Mouse (Mus musculus): Measurements from ENCODE around the gene Fat3.
A peak's percentile ranks its signal among the peaks of the same experiment; 100 is the strongest.

Fat3 gene

DNA sequence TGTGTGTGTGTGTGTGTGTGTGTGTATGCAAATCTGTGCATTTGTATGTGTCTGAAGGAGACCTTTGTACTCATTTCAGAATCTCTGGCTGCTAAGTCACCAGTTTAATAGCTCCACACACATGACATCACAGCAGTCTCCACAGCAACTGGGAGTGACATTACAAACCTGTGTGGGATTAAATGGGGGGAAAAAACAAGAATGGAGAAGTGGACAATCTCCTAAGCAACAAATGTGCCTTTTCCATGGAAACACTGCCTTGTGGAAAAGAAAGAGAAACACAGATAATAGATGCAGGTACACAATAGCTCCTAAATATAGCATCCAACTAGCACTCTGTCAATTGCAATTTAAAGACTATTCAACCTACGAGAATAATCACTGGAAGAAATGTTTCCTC lies 353.4 kb downstream of the Fat3 start:
- DNase-seq (ENCODE audit: low read depth, low spot score): peak; percentile 17

DNA sequence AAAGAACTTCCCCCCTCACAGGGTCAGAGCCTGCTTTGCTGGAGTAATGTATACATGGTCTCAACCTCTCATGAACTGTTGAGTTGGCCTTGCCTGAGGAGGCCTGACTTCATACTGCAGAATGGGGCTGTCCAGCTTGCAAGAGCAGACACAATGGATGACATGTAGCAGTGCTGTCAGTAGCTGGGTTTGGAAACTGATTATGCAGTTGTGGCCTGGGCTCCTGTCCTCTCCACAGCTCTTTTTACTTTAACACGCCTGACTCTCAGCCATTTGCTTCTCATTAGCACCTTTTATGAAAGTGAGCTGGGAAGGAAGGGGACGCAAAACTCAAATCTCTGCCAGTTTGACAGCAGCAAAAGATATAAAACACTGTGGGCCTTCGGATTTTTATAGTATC lies 356.4 kb downstream of the Fat3 start:
- no peak for DNase-seq (ENCODE audit: low read depth, low spot score)

DNA sequence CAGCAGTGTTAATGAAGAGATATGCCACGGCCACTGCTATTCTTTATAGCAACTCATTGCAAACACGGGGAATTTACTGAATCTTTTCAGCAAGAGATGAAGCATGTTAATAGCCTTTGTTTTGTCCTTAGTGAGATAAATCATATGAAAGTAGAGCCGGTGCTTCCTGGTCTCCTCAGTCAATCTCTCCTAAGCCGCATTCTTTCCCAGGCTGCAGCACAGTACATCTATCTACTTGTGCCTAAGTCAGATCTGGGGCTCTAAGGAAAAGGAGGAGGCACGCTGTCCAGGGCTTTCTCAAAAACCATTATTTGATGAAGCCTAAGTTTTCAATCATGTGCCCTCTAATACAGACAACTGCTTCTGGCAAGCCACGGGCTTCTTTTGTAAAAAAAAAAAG lies 361.8 kb downstream of the Fat3 start:
- no peak for DNase-seq (ENCODE audit: low read depth, low spot score)

DNA sequence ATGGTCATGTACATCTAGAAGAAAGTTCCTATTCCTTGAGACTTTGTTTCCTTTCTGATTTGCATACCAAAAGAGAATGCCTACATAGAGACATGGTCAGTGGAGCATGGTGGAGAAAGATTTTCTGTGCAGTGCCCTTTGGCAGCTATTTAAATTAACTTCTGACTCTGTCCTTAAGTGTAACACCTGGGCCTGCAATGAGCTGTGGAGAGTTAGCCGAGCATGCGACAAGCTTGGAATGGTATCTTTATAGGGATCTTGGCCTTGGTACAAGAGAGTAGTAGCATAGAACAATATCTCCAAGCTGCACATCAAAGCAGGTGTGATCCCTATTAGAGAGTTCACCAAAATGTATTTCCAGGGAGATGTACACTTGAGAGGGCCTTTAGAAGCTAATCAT lies 368.0 kb downstream of the Fat3 start:
- no peak for DNase-seq (ENCODE audit: low read depth, low spot score)

DNA sequence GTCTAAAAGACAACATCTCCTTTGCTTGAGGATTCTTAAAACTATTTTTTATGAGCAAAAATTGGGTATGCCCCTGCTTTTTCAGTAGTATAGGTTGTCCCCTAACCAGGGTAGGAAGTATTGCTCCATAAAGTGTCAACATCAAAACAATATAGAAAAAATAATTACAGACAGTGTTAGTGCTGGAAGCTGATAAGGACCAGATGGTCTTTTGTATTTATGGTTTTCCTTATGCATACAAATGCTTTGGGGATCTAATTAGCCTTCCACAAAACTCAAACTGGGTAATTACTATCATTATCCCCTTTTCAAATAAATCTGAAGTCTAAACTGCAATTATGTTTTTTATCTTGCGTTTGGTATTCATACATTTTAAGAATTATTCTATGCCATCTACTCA lies 368.5 kb downstream of the Fat3 start:
- no peak for DNase-seq (ENCODE audit: low read depth, low spot score)

DNA sequence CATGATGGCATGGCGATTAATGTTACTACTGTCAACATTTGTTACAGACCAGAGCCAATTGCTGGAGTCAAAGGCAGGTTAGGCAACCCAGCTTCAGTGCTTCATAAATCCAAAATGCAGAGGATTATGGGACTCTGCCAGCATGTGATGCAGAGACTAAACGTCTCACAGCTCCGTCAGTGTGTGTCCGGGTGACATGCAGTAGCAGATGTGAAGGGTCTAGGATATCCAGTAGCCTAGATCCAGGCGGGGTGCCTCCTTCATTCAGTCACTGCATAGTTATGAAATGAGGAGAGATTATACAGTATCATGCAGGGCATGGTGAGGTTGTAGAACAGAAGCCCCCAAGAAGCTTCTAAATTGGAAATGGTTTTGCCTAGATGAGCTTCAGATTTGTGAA lies 379.3 kb downstream of the Fat3 start:
- no peak for DNase-seq (ENCODE audit: low read depth, low spot score)

DNA sequence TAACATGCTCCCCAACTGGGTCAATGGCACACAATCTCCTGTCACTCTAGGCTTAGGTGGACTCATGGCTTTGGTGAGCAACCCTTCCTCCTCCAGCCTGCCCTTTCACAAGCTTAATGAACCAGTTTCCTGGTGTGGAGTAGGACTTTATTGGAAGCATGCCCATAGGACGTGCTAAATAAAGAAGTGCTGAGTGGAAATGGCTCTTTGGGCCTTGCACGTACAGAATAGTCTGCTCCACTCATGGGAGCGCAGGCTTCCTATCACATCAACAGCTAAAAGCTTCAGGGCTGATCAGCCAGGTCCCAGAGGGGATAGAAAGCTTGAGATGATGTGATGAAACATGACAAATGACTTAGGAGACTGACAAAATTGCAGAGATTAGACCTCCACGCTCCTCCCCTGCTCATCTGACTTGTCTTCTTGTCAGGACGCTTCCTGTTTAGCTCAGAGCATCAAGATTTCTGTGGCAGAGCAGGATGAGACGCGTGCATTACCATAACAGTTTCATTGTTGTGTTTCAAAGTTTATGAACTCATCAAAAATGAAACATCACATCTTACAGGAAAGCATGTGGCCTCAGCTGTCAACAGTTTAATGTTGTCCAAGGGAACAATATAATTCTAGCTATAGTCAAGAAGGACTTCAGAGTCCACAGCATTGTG lies 386.1 kb downstream of the Fat3 start:
- DNase-seq (ENCODE audit: low read depth, low spot score): no peak

DNA sequence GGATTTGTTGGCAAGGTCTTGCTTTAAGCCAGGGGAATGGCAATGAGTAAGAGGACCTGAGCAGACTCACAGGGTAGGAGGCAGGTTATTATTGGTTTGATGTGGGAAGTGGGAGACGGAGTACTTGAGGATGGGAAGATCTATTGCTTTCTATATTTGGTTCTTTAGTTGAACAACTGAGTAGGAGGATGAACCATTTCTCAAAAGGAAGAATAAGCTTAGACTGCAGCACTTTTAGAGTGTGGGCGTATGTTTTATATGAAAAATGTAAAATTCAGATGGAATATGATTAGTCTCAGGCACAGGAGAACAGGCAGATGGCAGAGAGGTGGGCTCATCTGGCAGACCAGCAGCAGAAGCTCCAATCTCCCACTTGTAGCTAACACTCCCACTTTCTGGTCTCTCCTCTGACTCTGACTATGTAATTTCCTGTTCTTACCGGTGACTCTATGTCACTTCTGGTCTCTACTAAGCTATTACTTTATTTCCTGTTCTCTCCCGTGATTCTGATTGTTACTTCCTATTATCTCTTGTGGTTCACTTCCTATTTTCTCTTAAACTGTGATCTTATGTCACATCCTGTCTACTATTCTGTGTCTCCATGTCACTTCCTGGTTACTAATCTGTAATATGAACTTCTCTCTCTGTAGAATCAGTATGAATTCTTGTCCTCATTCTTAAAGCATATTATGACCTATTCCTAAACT lies 387.0 kb downstream of the Fat3 start:
- no peak for DNase-seq (ENCODE audit: low read depth, low spot score)

DNA sequence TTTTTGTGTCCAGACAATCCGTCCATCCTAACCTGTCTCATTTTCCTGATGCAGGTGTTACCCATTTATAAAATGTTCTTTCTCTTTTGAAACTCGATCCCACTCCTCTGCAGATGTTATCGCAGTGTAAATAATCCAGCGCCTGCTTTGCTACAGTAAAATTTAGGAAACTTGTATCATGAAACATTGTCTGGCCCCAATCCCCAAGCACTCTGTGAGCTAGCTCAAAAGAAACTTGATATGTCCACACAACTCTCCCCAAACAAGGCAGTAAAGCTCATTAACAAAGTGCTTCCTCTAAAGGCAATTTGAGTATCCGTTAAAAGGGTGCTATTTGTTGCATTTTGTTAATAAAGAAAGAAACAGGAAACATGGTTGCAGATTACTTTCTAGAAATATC lies 393.2 kb downstream of the Fat3 start:
- DNase-seq (ENCODE audit: low read depth, low spot score): peak; percentile 8

DNA sequence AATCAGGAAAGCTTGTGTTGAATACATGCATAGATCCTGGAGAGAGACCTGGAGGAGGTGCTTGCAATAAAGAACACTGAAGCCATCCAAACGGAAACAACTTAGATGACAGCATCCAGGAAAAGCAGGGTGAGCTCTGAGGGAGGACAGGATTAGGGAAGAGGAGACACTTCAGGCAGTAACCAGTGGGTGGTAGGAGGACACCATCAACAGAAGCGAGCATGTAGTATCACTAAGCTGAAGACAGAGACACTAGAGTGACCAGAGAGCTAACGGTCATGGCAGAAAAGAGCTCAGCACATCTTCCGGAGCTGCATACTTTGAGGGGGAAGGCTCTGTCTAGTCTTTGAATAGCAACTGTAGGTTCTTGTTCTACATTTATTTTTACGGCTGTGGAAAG lies 393.7 kb downstream of the Fat3 start:
- no peak for DNase-seq (ENCODE audit: low read depth, low spot score)

DNA sequence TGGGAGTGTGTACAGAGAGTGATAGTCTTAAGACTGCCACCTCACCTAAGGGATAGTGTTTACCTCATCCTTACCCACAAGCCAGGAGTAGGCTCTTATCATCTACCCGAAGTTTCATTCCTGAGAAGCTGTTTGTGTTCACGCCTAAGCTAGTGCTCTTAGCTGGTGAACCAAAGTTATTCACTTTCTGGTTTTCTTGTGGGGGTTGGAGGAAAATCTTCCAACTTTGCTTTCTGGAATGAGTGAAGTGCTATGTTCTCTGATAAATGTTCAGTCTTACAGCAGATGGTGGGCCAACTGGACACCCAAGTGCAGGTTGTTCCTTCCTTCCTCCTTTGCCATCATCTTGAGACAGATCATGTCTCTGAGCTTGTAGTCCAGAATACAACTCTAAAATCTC lies 402.5 kb downstream of the Fat3 start:
- no peak for DNase-seq (ENCODE audit: low read depth, low spot score)

DNA sequence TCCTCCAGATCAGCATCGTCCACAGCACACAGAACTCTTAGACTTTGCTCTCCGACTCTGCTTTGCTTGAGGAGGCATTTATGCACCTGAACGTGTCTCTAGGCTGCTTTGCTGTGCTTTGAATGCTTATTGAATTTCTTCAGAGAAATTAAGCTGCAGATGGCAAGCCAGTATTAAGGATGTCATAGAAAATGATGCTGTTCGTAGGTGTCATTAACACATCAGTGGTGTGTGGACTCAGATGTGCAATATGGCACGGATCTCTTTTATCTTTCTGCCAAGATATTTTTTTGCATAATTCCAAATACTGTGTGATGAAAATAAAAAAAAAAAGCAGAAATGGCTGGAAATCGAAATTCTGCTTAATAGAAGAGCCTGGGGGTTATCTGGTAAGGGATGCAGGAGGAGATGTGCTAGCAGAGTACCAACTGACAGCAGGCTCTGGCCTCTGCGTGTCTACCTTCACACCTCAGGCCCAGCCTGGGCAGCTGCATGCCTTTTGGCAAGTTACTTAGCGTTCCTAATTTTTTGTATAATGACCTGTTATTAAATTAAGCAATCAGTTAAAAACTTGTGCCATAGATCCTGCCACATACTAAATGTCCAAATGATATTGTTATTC lies 407.9 kb downstream of the Fat3 start:
- no peak for DNase-seq (ENCODE audit: low read depth, low spot score)

DNA sequence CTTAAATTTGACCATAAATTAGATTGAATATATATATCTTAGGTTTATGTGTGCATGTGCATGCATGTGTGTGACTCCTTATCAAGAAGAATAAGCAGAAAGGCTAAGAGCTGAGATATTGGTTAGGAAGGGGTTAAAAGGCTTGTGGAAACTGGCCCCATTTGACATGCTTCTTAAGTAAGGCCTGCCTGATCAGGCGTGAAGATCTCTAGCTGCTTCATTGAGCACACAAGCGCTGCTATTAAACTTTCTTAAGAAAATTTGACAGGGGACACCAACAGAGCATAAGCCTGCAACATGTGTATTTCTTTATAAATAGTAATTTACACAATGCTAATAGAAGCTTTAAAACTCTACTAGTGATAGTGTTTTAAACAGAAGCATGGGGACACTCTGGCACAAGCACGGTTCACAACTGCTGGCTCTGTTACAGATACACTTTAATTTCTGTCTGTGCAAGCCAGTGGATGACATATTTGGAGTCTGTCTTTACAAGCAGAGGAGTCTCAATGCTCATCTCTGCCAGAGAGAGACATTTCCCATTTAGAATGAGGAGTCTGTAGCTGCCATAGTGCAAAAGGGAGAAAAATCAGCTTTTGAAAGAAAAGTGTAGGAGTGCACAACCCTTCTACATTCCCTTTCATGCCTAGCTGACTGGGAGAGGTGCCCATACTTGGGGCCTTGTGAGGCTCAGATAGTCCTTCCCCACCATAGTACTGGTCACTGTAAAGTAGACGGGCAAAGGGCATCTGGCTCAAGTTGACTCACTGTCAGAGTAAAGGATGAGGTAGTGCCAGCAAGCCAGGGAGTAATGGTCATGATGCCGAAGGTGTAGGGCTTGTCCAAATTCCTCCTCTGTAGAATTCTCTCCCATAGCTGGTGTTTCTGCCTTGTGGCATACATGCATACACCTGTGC lies 408.8 kb downstream of the Fat3 start:
- no peak for DNase-seq (ENCODE audit: low read depth, low spot score)

DNA sequence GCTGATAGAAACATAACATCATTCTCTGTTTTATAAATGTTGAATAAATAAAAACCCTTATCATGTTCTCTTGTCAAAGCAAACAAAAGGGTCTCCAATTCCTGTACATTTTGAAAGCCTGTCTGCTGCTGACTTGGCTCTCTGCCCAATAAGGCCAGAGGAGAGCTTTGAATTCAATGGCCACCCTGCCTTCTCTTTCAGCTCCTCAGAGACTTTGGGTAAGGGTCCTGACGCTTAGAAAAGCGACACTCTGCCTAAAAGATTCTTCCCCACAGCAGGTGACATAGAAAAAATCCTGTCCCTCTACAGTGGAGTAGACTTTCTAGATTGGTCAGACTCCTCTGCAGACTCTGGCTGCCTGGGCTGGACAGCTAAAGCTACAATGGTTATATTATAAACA lies 421.8 kb downstream of the Fat3 start:
- DNase-seq (ENCODE audit: low read depth, low spot score): no peak

DNA sequence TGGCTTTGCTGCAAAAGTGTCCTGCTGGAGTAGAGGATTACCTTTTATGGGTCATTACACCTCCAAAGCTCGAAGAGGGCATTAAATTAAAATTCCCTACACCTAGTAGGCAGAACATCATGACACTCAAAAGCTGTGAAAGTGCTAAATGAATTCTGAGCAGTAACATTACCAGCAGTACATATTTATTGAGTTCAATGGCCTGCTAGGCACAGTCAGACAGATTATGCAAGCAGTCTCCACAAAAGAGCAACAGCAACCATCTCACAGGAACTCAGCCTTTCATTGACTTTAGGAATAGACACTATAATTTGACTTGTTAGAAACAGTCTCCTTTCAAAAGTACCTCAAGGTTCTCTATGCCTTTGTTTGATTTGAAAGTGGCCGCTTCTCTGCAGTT lies 426.4 kb downstream of the Fat3 start:
- DNase-seq (ENCODE audit: low read depth, low spot score): no peak

DNA sequence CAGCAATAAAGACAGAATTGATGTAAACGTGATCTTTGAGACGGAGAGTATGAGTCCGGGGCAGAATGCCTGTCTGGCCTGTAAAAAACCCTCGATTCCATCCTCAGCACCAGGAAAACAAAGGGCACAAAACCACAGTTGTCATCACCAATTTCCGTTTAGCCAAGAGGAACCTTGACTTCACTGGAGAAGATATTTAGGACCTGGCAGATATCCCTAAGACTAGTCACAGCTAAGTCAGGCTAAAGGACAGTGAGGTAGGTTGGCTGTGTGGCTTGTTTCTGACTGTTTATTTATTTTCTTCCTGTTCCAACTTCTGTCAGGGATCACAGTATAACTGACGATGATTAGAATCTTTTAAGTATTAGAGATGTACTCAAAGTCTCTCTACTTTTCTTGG lies 427.0 kb downstream of the Fat3 start:
- no peak for DNase-seq (ENCODE audit: low read depth, low spot score)

DNA sequence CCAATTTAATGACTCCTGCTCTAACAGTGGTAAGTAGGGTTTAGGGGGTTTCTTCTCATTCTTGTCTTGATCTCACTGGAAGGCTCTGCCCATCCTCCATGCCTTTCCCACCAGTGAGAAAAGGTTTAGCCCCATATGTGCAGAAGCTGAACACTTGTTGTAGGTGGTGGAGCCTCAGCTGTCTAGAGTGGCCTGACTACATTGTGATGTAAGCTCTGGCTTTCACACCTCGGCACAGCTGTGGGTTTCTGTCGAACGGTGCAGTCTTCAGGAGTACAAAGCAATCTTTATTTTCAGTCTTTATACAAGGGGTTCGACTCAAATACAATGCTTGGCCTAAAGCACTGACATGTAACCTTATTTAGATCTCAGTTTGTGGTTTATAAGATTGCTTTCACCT lies 437.6 kb downstream of the Fat3 start:
- no peak for DNase-seq (ENCODE audit: low read depth, low spot score)

DNA sequence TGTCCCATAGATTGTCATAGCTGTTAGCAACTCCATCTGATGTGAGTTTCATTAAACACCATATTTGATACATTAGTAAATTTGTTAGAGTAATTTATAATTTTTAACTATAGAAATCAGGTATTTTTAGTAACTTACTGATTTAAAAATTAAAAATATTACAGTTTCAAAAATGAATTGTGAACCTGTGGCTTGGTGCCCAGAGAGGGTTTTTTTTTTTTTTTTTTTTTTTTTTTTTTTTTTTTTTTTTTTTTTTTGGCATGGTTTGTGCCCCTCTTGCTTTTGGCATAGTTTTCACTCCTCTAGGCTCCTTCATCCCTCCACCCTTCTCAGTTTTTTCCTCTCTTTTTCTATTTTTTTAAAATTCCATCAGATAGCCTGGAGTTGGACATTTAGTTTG lies 438.6 kb downstream of the Fat3 start:
- DNase-seq (ENCODE audit: low read depth, low spot score): no peak

DNA sequence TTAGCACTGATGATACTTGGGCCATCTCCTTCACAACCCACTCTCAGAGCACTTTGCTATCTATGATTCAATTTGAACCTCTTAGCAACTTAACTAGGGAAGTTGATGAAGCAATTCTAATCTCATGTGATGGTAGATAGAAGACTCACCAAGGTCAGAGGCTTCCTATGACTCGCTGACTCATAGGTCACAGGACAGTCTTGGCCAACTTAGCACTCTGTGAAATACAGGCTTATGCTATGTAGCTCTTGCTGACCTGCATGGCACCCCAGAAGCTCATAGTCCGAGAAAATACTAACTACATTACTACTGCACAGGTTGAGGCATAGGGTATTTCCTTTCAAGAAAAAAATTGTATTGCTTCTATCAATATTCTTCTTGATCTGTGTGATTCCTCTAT lies 454.4 kb downstream of the Fat3 start:
- DNase-seq (ENCODE audit: low read depth, low spot score): no peak

DNA sequence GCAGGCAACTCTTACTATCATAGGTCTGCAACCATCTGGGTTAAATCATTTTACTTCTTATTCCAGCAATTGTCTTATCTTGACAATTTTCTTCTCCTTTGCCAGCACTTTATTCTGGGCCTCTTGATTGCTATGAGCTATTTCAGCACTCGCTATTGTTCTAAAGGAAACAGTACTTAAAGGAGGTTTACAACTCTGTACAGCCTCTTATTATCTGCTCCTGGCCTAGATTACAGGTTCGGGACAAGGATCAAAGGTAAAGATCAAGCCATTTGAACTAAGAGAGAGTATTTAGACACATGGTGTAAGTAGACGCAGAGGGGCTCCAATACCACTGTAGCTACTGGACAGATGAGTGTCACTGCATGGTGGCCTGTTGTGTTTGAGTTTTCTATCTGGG lies 463.7 kb downstream of the Fat3 start:
- no peak for DNase-seq (ENCODE audit: low read depth, low spot score)

DNA sequence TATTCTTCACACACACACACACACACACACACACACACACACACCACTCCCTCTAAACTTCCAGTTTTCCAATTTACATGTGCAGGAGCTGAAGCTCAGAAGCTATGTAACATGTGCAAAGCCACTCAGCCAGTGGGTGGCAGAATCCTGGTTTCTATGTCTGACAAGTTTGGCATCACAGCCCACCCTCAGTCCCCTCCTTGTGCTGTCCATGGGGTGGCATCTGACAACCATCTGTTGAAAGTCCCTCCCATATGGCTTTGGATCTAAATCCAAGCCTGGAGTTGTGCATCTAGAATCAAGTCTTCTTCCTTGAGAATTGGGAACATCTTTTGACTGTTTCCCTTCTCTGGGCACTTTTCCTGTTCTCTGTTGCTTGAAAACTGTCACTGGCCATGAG lies 464.7 kb downstream of the Fat3 start:
- DNase-seq (ENCODE audit: low read depth, low spot score): no peak

DNA sequence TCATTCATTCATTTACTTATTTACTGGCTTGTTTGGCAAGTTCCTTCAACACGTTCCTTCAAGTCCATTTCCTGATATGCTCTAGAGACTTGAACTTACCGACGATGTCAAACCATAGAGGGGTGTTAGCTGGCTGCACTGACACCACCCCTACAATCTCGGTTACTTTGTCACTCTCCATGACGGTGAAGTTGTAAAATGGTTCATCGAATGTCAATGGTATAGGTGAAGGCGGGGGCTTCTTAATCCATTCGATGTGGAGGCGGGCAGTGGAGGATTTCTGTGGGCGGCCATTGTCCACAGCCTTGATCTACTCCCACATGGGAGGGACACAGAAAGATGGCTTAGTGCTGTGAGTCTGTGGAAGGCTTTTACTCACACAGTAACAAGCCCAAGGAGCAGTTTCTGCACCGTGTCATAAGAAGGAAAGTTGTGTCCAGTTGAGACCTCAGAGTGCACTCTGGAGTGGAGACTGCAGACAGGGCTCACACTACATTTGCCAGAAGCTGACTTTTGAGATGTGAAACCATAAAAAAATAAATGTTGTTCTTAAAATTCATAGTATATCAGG lies 471.3 kb downstream of the Fat3 start:
- no peak for DNase-seq (ENCODE audit: low read depth, low spot score)
